In the genomic region with DNA sequence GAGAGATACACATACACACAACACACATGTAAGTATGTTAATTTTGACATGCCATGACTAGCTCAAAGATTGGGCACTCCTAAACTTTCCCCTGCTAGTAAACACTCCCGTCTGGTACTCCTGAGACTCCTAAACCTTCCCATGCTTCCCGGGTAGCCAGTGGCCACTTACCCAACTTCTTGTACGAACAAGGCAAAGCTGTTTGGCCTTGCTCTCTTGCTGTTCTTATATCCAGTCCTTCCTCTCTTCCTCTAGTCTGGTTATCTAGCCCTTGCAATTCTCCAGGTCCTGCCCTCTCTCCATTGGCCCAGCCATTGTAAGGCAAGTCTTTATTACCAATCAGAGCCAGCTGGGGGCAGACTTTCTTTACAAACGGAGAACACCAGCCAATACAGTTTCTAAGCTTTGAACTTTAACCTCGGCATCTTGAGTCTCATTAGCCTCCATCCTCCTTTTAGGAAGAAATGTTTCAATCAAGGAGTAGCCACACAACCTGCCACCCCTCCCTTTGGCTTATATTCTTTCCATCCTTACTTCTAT, we compare ENCODE assay signal across 8 mouse cellular contexts. TPM values are rescaled to one million over a fixed set of nuclear protein-coding genes. Genes with fewer than 3 reads are reported as not detected.
A peak's percentile ranks its signal among the peaks of the same experiment; 100 is the strongest.
DNase-seq lines count a peak whose midpoint lies in the region; ATAC-seq and TF ChIP-seq lines count a peak whose summit lies in the region.

Cul5 (minus strand) TSS at position 335 of the 540 bp plus-strand sequence.

- H3K4me2 ChIP-seq in forebrain, embryonic 13.5 days: no peak within 1 kb of the TSS

- H3K27me3 ChIP-seq in ES-Bruce4 (ENCODE audit: control insufficient read depth, insufficient read depth, low read length, poor library complexity, severe bottlenecking): no peaks in the 10 kb centered on the region
- no peaks in the 10 kb centered on the region for H3K27me3 ChIP-seq in forebrain, embryonic 13.5 days
- no peaks in the 10 kb centered on the region for H3K27me3 ChIP-seq in hindbrain, embryonic 10.5 days (ENCODE audit: insufficient read depth, poor library complexity, severe bottlenecking)

- no peaks in the 10 kb centered on the region for H3K36me3 ChIP-seq in ES-Bruce4 (ENCODE audit: control insufficient read depth, insufficient read depth, low read length, poor library complexity, severe bottlenecking)
- H3K36me3 ChIP-seq in forebrain, embryonic 13.5 days (ENCODE audit: poor library complexity, severe bottlenecking): no peaks in the 10 kb centered on the region
- no peaks in the 10 kb centered on the region for H3K36me3 ChIP-seq in hindbrain, embryonic 10.5 days

- peak within 1 kb of the TSS; percentile 76 for H3K4me3 ChIP-seq in ES-Bruce4 (ENCODE audit: low read depth, low read length)
- no peak within 1 kb of the TSS for H3K4me3 ChIP-seq in forebrain, embryonic 13.5 days
- no peak within 1 kb of the TSS for H3K4me3 ChIP-seq in hindbrain, embryonic 10.5 days

- TF ChIP-seq POLR2A in ES-Bruce4 (IDR thresholded peaks at IDR 0.05; ENCODE audit: insufficient read depth, low read length): no peak

- TF ChIP-seq CTCF in ES-Bruce4 (IDR thresholded peaks at IDR 0.05; ENCODE audit: low read depth, low read length): peak; percentile 14

- H3K9me3 ChIP-seq in ES-Bruce4 (replicated peaks; ENCODE audit: control insufficient read depth, insufficient read depth, low read length, poor library complexity, severe bottlenecking): peaks cover 5% of the 10 kb centered on the region
- no peaks in the 10 kb centered on the region for H3K9me3 ChIP-seq in forebrain, embryonic 13.5 days (replicated peaks)
- no peaks in the 10 kb centered on the region for H3K9me3 ChIP-seq in hindbrain, embryonic 10.5 days

- WGBS in forebrain, embryonic 13.5 days: 56% methylated on average over 5 of the region's 5 CpGs
- WGBS in hindbrain, embryonic 10.5 days: 49% methylated on average over 5 of the region's 5 CpGs

- no peak for TF ChIP-seq EP300 in ES-Bruce4 (IDR thresholded peaks at IDR 0.05; ENCODE audit: insufficient read depth, low read depth, low read length)

- H3K4me1 ChIP-seq in ES-Bruce4 (ENCODE audit: control insufficient read depth, insufficient read depth, low read length): no peaks in the 10 kb centered on the region
- H3K4me1 ChIP-seq in forebrain, embryonic 13.5 days: peaks cover 16% of the 10 kb centered on the region
- H3K4me1 ChIP-seq in hindbrain, embryonic 10.5 days (replicated peaks): peaks cover 18% of the 10 kb centered on the region

- ATAC-seq in forebrain, embryonic 13.5 days: no peak

- DNase-seq in adrenal gland, postnatal 14 days: peak; percentile 55
- peak; percentile 26 for DNase-seq in hindbrain, embryonic 10.5 days (ENCODE audit: low spot score)
- peak; percentile 28 to 47 for DNase-seq in layer of hippocampus, postnatal 10 days (ENCODE audit: low spot score in 2 of 2)
- DNase-seq in lung, postnatal 25 days (ENCODE audit: low spot score): peak; percentile 27
- DNase-seq in right cerebral cortex, postnatal 14 days: peak; percentile 27
- DNase-seq in urinary bladder, postnatal 25 days (ENCODE audit: low spot score): no peak

- peak within 1 kb of the TSS; percentile 89 for H3K9ac ChIP-seq in ES-Bruce4 (ENCODE audit: low read depth, poor library complexity, severe bottlenecking)
- H3K9ac ChIP-seq in forebrain, embryonic 13.5 days: no peak within 1 kb of the TSS

- peak within 1 kb of the TSS; percentile 83 for H3K27ac ChIP-seq in ES-Bruce4 (ENCODE audit: insufficient read depth, low read length)
- no peak within 1 kb of the TSS for H3K27ac ChIP-seq in forebrain, embryonic 13.5 days
- no peak within 1 kb of the TSS for H3K27ac ChIP-seq in hindbrain, embryonic 10.5 days

RNA-seq across cellular contexts. Expression of gene Cul5, which starts in this region (rescaled TPM):
- 69.9 and 76.9 TPM in 2 replicates for polyA plus RNA-seq in ES-Bruce4 (2011; ENCODE audit: insufficient read depth, insufficient read length, low read depth, missing spikeins)
- total RNA-seq in adrenal gland, postnatal 14 days (2021): 34.2 and 35.1 TPM in 2 replicates
- 42.6 and 44.2 TPM in 2 replicates for polyA plus RNA-seq in forebrain, embryonic 13.5 days (2015; fragmentation: Nextera tagmentation; extraction: Ambion mirVana)
- 34.0 and 37.0 TPM in 2 replicates for polyA plus RNA-seq in hindbrain, embryonic 10.5 days (2016; fragmentation: Nextera tagmentation; extraction: Ambion mirVana)
- 10 to 100 TPM; 58.0 TPM for total RNA-seq in layer of hippocampus, postnatal 10 days (2021)
